Mouse (Mus musculus) heart, postnatal 10 days (tissue): ENCODE measurements around the gene Vmn2r82. TPM values are rescaled to one million over a fixed set of nuclear protein-coding genes. Genes with fewer than 3 reads are reported as not detected.
A peak's percentile ranks its signal among the peaks of the same experiment; 100 is the strongest.
"Not testable (repeated sequence)": the region's sequence is repeated elsewhere in the genome, so short reads cannot be mapped to it uniquely, and the experiment has no call there.

Experiments used
- DNase-seq, 2 experiments: peaks; one replicate each; pipeline ENCODE4 v3.0.0; 2021
- intact Hi-C: fragments of 180-260 bp; cut with DNase I; formaldehyde crosslinking; loops from one replicate; pipeline ENCODE4 v1.15.1; 2025
- total RNA-seq, 2 experiments: library from RNA; stranded (reverse); gene quantifications; 2 replicates each; pipeline ENCODE4 v1.2.3; 2021

Gene Vmn2r82
- total RNA-seq, result not detected

- intact Hi-C loops, DNase-seq: not testable (repeated sequence)
Observed at GRCm38 (mm10) chr10:79356220-79356619, at the start of gene Vmn2r82. Gene Vmn2r82, plus strand, starts transcription at chr10:79356520.

- intact Hi-C loops, DNase-seq: not testable (repeated sequence)
Observed at GRCm38 (mm10) chr10:79322033-79322736, 34.1 kb upstream of the Vmn2r82 start.

GRCm38 (mm10) chr10:79322737-79323086 is 33.6 kb upstream of the Vmn2r82 start:
- no peak for DNase-seq
- intact Hi-C loops, result no loop called here

GRCm38 (mm10) chr10:79399946-79400700 is 43.8 kb downstream of the Vmn2r82 start:
- DNase-seq, intact Hi-C loops: not testable (repeated sequence)

- DNase-seq, result peak in 1 of 2 experiments; percentile 3
- intact Hi-C loops, result no loop called here
Observed at GRCm38 (mm10) chr10:79417142-79417771, 60.9 kb downstream of the Vmn2r82 start.

GRCm38 (mm10) chr10:79417772-79418170 is 61.5 kb downstream of the Vmn2r82 start:
- DNase-seq, intact Hi-C loops: not testable (repeated sequence)

- intact Hi-C loops, DNase-seq: not testable (repeated sequence)
Observed at GRCm38 (mm10) chr10:79435141-79435820, 79.0 kb downstream of the Vmn2r82 start.

Other genes with a start within 250 kb of the Vmn2r82 start
- not detected for gene Vmn2r80, start 207.8 kb upstream of the Vmn2r82 start, total RNA-seq
- not detected for gene Vmn2r81, start 108.8 kb upstream of the Vmn2r82 start, total RNA-seq
- not detected for gene Vmn2r83, start 112.2 kb downstream of the Vmn2r82 start, total RNA-seq
- 1 to 10 TPM; 3.4 to 6.0 TPM for gene Plpp2, start 177.3 kb downstream of the Vmn2r82 start, total RNA-seq
- gene Mier2, start 198.7 kb downstream of the Vmn2r82 start, total RNA-seq, result 10 to 100 TPM; 12.4 to 15.6 TPM
- not detected for gene Theg, start 230.8 kb downstream of the Vmn2r82 start, total RNA-seq